Mouse (Mus musculus) bone marrow macrophage, adult 2 months (primary cell): ENCODE results near the gene Alg2. TPM values are rescaled to one million over a fixed set of nuclear protein-coding genes. Genes with fewer than 3 reads are reported as not detected.

Source experiments
- H3K27ac ChIP-seq: 2 replicates; pipeline ENCODE4 v1.5.1; 2012; ENCODE audit warnings: low read depth, low read length; ENCODE audit not compliant: insufficient read depth
- H3K4me1 ChIP-seq: 2 replicates; pipeline ENCODE4 v1.6.1; 2012; ENCODE audit warnings: low read length; ENCODE audit not compliant: control insufficient read depth, insufficient read depth
- H3K4me3 ChIP-seq: 2 replicates; pipeline ENCODE4 v1.5.1; 2012; ENCODE audit warnings: mild to moderate bottlenecking, low read length, moderate library complexity; ENCODE audit not compliant: insufficient read depth
- CTCF ChIP-seq: IDR thresholded peaks from 2 replicates; pipeline ENCODE4 v1.5.1; 2012; ENCODE audit warnings: low read depth, mild to moderate bottlenecking, low read length, moderate library complexity
- POLR2A ChIP-seq: IDR thresholded peaks from 2 replicates; pipeline ENCODE4 v1.6.1; 2012; ENCODE audit warnings: mild to moderate bottlenecking, low read depth, low read length, borderline replicate concordance
- polyA plus RNA-seq: library from polyadenylated mRNA; stranded (reverse); fragments of >200 nt; gene quantifications from 2 replicates; pipeline ENCODE4 v1.2.4, GENCODE M21; 2012; ENCODE audit not compliant: missing spikeins, insufficient read depth, insufficient read length

The Alg2 gene
- polyA plus RNA-seq, 1 experiment: 15.1 TPM

DNA sequence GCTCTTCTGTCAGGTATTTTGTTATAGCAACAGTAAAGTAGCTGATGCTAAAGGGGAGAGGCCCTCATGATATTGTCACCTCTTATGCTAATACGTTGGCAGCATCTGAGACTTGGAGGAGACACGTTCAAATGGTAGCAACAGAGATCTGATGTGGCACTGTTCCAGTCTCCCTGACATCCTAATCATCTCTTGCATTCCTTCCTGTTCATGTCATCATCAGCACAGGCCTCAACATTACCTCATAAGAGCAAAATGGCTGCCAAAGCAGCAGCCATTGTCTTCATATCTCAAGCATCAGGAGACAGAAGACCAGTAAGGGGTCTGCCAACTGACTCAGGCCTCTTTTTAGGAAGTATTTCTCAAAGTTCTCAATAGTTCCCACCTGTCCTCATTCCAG, 20.6 kb upstream of the Alg2 start:
- no peak overlapping the region for H3K4me3 ChIP-seq
- TF ChIP-seq CTCF (no peak), POLR2A (no peak)
- no peak overlapping the region for H3K27ac ChIP-seq
- no peaks in the 10 kb centered on the region for H3K4me1 ChIP-seq

DNA sequence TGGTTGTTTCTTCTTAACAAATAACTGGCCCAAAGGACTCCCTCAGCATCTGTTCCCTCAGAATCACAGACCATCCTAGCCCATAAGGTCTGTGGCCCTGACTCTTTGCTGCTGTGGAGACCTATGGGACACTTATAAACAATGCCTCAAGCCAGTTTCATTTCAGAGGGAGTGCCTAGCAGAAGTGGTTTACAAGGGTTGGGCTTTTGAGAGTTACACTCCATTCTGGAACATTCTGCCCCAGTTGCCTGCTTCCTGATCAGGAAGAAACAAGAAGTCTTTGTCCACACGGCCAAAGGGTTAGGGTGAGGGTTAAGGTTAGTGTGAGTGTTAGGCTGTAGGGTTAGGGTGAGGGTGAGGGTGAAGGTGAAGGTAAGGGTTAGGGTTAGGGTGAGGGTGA, 20.0 kb upstream of the Alg2 start:
- Histone ChIP-seq H3K4me1 (no peaks in the 10 kb centered on the region), H3K27ac (no peak overlapping the region), H3K4me3 (no peak overlapping the region)
- TF ChIP-seq POLR2A (no peak), CTCF (no peak)

DNA sequence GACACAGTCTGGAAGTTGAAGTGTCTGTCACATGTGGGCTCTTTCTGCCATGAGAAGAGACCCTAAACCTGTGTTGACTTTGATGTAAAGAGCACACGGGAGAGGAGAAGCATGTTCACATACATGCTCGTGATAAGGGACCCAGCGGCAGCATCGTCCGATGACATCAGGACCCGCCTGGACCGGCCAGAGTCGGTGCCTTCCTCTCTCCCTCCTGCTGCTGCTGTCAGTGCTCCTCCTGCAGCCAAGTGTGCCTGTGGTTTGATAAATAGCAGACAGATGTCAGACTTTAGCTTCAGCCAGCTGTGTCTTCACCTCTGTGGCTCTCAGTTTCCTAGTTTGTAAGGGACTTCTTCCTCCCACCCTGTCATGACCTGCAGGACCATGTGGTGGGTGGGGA, 19.3 kb upstream of the Alg2 start:
- H3K4me3 ChIP-seq: no peak overlapping the region
- no peak overlapping the region for H3K27ac ChIP-seq
- TF ChIP-seq POLR2A: no peak
- no peak for TF ChIP-seq CTCF
- H3K4me1 ChIP-seq: no peaks in the 10 kb centered on the region

DNA sequence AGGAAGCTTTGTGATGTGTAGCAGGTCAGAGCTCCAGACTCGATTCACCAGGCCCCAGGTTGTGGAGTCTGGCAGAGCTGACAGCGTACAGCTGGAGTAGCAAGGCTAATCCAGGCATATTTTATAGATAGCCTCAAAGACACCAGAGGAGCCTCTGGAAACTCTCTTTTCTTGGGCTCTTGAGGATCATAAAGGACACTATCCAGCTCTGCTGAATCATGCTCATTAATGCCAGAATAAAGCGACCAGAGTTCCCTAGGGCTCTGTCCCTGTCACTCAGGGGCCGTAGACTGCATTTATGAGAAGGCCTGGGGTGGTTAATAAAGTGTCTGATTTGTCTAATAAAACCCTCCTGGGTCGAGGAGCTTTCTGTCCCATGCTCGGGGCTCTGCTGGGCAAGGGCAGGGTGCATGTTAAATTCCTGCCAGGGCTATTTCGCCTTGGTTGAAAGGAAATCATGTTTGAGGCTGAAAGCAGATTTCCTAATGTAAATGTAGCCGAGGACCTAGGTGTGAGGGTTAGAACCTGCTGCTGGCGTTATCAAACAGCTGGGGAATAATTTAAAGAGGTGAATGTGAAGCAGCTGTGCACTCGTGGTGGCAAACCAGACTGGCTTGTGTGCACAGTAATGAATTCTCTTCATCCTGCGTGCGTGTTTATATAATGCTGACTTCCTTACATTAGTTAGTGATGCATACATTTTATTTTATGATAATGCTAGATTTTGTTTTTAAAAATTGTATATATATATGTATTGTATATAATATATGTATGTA, 18.4 kb upstream of the Alg2 start:
- no peak overlapping the region for H3K27ac ChIP-seq
- H3K4me1 ChIP-seq: no peaks in the 10 kb centered on the region
- no peak for TF ChIP-seq CTCF
- no peak for TF ChIP-seq POLR2A

DNA sequence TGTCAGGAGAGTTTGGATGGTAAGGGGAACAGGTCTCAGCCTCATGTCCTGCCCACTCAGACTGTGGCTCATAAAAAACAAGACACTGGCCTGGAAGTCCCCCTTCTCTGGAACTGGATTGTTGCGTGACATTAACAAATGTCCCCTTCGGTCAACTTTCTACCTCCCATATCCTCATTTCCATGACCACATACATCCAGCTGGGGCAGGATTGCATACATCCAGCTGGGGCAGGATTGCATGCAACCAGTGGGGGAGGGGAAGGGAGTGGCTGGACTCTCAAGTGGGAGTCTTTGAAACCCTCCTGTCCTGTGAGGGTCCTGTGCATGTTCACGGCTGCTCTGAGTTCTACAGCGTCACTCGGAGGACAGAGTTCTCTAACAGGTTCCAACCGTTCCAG, 17.1 kb upstream of the Alg2 start:
- Histone ChIP-seq H3K4me1 (no peaks in the 10 kb centered on the region), H3K27ac (no peak overlapping the region), H3K4me3 (no peak overlapping the region)
- TF ChIP-seq CTCF (no peak), POLR2A (no peak)

More for the DNA sequence above, 18.4 kb upstream of the Alg2 start:
- H3K4me3 ChIP-seq: no peak overlapping the region

DNA sequence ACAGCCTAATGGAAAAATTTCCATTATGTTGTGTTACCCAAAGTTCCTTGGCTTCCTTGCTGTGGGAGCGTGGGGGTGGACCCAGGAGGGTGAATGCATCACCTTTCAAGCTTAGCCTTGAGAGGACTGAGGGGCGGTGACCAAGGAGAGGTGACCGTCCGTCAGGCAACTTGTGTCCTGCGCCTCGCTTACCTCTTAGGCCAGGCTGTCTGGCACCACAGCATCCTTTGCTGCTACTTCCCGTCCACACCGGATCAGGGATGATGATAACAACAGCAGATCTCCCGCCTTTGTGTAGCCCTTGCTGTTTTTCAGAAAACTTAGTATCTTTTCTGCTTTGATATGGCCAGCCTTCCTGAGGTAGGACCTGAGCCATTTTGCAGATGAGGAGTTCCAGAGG, 6.4 kb upstream of the Alg2 start:
- Histone ChIP-seq H3K4me1 (no peaks in the 10 kb centered on the region; the same call in 1 of the 2 replicates), H3K4me3 (no peak overlapping the region), H3K27ac (no peak overlapping the region)
- TF ChIP-seq POLR2A (no peak), CTCF (no peak)

DNA sequence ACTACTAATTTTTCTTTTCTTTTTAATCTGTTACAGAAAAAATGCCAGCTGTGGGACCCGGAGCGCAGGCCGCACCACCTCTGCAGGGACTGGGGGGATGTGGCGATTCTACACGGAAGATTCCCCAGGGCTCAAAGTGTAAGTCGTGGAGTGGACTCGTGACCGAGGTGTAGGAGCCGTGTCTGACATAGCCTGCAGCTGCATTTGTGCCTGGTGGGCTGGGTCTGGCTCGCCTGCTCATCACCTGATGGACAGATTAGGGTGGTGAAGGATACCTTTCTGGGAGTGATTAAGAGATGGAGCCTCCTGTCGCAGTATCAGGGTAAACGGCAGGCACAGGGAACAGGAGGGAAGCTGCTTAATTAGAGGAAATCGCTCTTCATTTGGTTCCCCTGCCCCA, 6.0 kb upstream of the Alg2 start:
- Histone ChIP-seq H3K4me3 (no peak overlapping the region), H3K27ac (no peak overlapping the region), H3K4me1 (no peaks in the 10 kb centered on the region; the same call in 1 of the 2 replicates)
- TF ChIP-seq CTCF: no peak

DNA sequence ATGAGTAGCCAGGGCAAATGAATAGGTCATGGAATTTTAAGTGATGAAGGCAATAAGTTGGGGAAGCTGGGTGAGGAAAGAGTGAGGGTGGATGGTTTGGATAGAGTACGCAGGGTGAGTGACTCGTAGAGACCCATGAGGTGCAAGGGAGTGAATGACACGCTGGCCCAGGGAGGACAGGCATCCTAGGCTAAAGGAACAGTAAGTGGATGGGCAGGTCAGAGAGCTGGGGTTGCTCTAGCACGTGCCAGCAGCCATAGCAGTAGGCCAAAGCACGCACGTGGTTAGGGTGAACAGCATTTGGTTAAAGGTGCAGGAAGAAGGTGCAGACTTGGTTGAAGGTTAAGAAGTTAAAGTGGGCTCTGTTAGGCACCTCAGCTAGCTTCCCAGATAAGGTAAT, 3.4 kb upstream of the Alg2 start:
- Histone ChIP-seq H3K27ac (no peak overlapping the region), H3K4me1 (peaks cover 6% of the 10 kb centered on the region), H3K4me3 (no peak overlapping the region)
- no peak for TF ChIP-seq POLR2A

DNA sequence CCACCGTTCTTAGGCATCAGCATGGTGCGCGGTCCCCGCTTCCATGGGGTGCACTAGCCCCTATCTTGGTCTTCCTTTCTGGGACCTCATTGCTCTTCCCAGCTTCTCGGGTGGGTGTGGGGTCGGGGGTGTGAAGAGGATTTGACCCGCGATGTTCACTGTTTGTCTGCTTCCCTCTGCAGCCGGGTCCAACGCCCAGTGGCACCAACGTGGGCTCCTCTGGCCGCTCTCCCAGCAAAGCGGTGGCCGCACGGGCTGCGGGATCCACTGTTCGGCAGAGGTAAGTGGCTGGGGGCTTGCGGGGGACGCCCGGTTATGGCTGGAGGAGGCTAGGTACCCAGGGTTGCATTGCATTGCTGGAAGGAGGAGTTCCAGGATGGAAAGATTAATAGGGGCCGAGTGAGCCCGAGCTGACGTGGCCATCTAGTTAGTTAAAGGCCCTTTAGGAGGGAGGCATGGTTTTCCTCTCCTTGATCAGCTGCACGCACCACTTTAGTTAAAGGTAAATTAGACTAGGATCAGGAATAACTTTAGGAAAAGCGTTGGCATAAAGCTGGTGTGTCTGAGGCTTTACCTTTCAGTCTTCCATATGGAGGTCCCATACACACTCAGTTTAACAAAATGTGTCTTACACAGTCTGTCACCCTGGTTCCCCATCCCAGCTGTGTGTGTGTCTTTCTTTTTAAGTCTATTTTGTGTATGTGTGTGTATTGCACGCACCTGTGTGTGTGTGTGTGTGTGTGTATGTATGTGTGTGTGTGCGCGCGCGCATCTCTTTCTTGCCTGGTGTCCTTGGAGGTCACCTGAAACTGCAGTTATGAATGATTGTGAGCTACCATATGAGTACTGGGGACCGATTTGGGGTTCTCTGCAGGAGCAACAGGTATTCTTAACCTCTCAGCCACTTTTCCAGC, 854 bp upstream of the Alg2 start:
- no peak for TF ChIP-seq POLR2A
- TF ChIP-seq CTCF: no peak
- Histone ChIP-seq H3K27ac (peak overlapping the region; percentile 51), H3K4me3 (peak overlapping the region; percentile 79), H3K4me1 (peaks cover 6% of the 10 kb centered on the region)

DNA sequence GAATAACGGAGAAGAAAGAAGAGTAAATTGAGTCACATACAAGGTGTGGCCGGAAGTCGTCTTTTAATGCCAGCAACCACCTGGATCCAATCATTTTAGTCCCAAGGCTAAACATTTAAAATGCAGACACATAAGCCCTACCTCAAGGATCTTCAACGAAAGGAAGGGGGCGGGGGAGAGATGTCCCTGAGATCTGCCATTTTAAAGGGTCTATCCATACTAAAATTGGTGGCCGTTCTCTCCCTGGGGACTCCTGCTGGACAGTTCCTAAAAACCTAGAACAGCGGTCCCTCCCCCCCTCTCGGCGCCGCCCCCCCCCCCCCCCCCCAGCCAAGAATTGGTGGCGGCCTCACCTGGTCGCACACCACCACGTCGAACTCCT, 556 bp downstream of the Alg2 start:
- peak overlapping the region; percentile 56; the same call in 1 of the 2 replicates for H3K27ac ChIP-seq
- no peak for TF ChIP-seq CTCF
- TF ChIP-seq POLR2A: no peak
- peak overlapping the region; percentile 82 for H3K4me3 ChIP-seq
- H3K4me1 ChIP-seq: peaks cover 6% of the 10 kb centered on the region

DNA sequence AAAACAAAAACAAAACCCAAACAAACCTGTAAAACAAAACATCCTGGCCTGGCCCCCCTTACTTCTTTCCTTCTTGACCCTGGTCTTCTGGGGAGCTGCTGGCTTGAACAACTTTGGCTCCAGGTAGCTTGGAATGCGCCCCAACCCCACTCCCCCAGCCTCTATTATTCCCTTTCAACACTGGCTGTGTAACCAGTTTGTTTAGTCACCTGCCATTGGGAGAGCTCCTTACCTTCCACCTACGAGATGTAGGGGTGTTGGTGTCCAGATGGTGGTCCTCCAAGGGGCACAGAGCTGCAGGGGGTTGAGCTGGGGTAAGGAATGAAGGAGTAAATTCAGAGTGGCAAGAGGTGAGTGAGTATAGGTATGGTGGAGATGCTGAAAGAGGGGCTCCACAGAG, 6.9 kb downstream of the Alg2 start:
- no peak for TF ChIP-seq POLR2A
- no peak for TF ChIP-seq CTCF
- no peak overlapping the region for H3K27ac ChIP-seq
- H3K4me1 ChIP-seq: no peaks in the 10 kb centered on the region
- no peak overlapping the region for H3K4me3 ChIP-seq
